Mouse (Mus musculus) lung, postnatal 0 days (tissue): ENCODE measurements around the gene Gosr2.

ENCODE experiments used
- CTCF ChIP-seq: IDR thresholded peaks from 2 replicates; pipeline ENCODE4 v1.5.1; 2016; ENCODE audit warnings: antibody characterized with exemption, mild to moderate bottlenecking
- EP300 ChIP-seq: IDR thresholded peaks from 2 replicates; pipeline ENCODE4 v1.6.1; 2016; ENCODE audit warnings: antibody characterized with exemption, mild to moderate bottlenecking, control low read depth

DNA sequence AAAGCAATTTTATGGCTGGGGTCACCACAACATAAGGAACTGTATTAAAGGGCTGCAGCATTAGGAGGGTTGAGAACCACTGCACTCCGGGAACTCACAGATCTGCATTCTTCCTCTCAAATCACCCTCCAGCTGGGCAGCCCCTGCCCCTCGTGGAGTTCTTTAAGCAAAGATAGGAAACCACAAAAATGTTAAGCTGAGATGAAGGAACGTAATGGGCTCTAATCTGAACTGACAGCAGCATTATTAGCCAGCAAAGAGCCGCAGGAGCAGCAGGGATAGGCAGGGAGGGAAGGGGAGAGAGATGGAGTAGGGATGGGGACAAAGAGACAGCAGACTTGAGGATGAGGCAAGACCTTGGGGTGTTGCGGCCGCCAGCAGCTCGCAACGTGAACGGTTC lies 19.3 kb upstream of the Gosr2 start:
- TF ChIP-seq CTCF (no peak), EP300 (no peak)
